Mouse (Mus musculus) forebrain, embryonic 11.5 days (tissue): ENCODE data around the gene Mlxipl. TPM values are rescaled to one million over a fixed set of nuclear protein-coding genes. Genes with fewer than 3 reads are reported as not detected.
"Not testable (repeated sequence)": the region's sequence is repeated elsewhere in the genome, so short reads cannot be mapped to it uniquely, and the experiment has no call there.

Experiments
- ATAC-seq: fragments of 200-750 bp; cut with Nextera tagmentation; replicated peaks from 2 replicates; pipeline ENCODE4 v1.8.0; 2017; ENCODE audit warnings: moderate TSS enrichment; ENCODE audit not compliant: low FRiP score
- DNase-seq: peaks from one replicate; pipeline ENCODE4 v3.0.0-alpha.2; 2017; ENCODE audit warnings: low spot score
- H3K27ac ChIP-seq: fragments of 300-500 bp; sonication (generic); 2 replicates; pipeline ENCODE4 v1.5.1; 2014; ENCODE audit warnings: low read depth, low read length
- H3K27me3 ChIP-seq: fragments of 300-500 bp; sonication (generic); 2 replicates; pipeline ENCODE4 v1.6.1; 2014; ENCODE audit warnings: mild to moderate bottlenecking, low read length, mixed read lengths; ENCODE audit not compliant: control insufficient read depth, insufficient read depth
- H3K36me3 ChIP-seq: fragments of 300-500 bp; sonication (generic); 2 replicates; pipeline ENCODE4 v1.6.1; 2014; ENCODE audit warnings: mild to moderate bottlenecking, low read length, moderate library complexity, mixed read lengths; ENCODE audit not compliant: control insufficient read depth, insufficient read depth
- H3K4me1 ChIP-seq: fragments of 300-500 bp; sonication (generic); replicated peaks from 2 replicates; pipeline ENCODE4 v1.6.1; 2014; ENCODE audit warnings: low read length, mixed read lengths; ENCODE audit not compliant: control insufficient read depth, insufficient read depth
- H3K4me2 ChIP-seq: fragments of 300-500 bp; sonication (generic); 2 replicates; pipeline ENCODE4 v1.6.1; 2014; ENCODE audit warnings: low read depth, mild to moderate bottlenecking, low read length, moderate library complexity, mixed read lengths; ENCODE audit not compliant: severe bottlenecking
- H3K4me3 ChIP-seq: fragments of 300-500 bp; sonication (generic); 2 replicates; pipeline ENCODE4 v1.5.1; 2014; ENCODE audit warnings: low read depth, low read length
- H3K9ac ChIP-seq: fragments of 300-500 bp; sonication (generic); 2 replicates; pipeline ENCODE4 v1.6.1; 2014; ENCODE audit warnings: low read length
- H3K9me3 ChIP-seq: fragments of 300-500 bp; sonication (generic); 2 replicates; pipeline ENCODE4 v1.6.1; 2016; ENCODE audit warnings: low read length, mixed read lengths; ENCODE audit not compliant: control insufficient read depth
- WGBS: fragments of 180-500 bp; shearing (Covaris S2); extraction: QIAGEN DNeasy Blood & Tissue Kit; methylation state at CpG from one replicate; pipeline ENCODE4 v1.1.7; 2014; 5-methylcytosine and 5-hydroxymethylcytosine counted together
- polyA plus RNA-seq: library from polyadenylated mRNA; unstranded; fragments of >200 nt; fragmentation: Nextera tagmentation; extraction: Ambion mirVana; gene quantifications from 2 replicates; pipeline ENCODE4 v1.2.1, GENCODE M21; 2014

The Mlxipl gene
- 2.4 and 3.1 TPM in 2 replicates for polyA plus RNA-seq

- Histone ChIP-seq H3K9me3 (no peaks in the 10 kb centered on the region), H3K27me3 (peaks cover 21% of the 10 kb centered on the region), H3K9ac (0 out of 2 replicates have a peak within 1 kb of the TSS, but pooled peaks have one; percentile 5), H3K27ac (no peak within 1 kb of the TSS), H3K4me1 (0 out of 2 replicates have a peak, but pooled peaks cover 3% of the 10 kb centered on the region), H3K4me3 (0 out of 2 replicates have a peak within 1 kb of the TSS, but pooled peaks have one; percentile 3), H3K36me3 (no peaks in the 10 kb centered on the region), H3K4me2 (peak within 1 kb of the TSS; percentile 31; the same call in 1 of the 2 replicates)
- WGBS, result 3% methylated on average over 39 of the region's 39 CpGs
- ATAC-seq (no peak), DNase-seq (no peak)
Observed at GRCm38 (mm10) chr5:135089653-135090052, at the start of gene Mlxipl. Mlxipl (plus strand) TSS chr5:135089890.

GRCm38 (mm10) chr5:135040059-135040458 is 49.6 kb upstream of the Mlxipl start:
- H3K9me3 ChIP-seq, result no peaks in the 10 kb centered on the region
- H3K4me3 ChIP-seq, result no peak overlapping the region
- H3K4me1 ChIP-seq, result no peaks in the 10 kb centered on the region
- no peaks in the 10 kb centered on the region for H3K27me3 ChIP-seq
- no peak overlapping the region for H3K27ac ChIP-seq
- no peak for DNase-seq
- H3K9ac ChIP-seq, result no peak overlapping the region
- H3K4me2 ChIP-seq, result no peak overlapping the region
- H3K36me3 ChIP-seq, result no peaks in the 10 kb centered on the region
- 41% methylated on average over 6 of the region's 6 CpGs for WGBS
- ATAC-seq, result no peak

GRCm38 (mm10) chr5:135040777-135041176 is 48.9 kb upstream of the Mlxipl start:
- DNase-seq (no peak), ATAC-seq (no peak)
- no peak overlapping the region for H3K4me3 ChIP-seq
- H3K9me3 ChIP-seq, result no peaks in the 10 kb centered on the region
- no peak overlapping the region for H3K4me2 ChIP-seq
- 82% methylated on average over 11 of the region's 11 CpGs for WGBS
- no peak overlapping the region for H3K27ac ChIP-seq
- H3K9ac ChIP-seq, result no peak overlapping the region
- no peaks in the 10 kb centered on the region for H3K36me3 ChIP-seq
- no peaks in the 10 kb centered on the region for H3K4me1 ChIP-seq
- H3K27me3 ChIP-seq, result no peaks in the 10 kb centered on the region

GRCm38 (mm10) chr5:135042105-135042788 is 47.4 kb upstream of the Mlxipl start:
- Histone ChIP-seq H3K4me2 (no peak overlapping the region), H3K27me3 (no peaks in the 10 kb centered on the region), H3K36me3 (no peaks in the 10 kb centered on the region), H3K27ac (no peak overlapping the region), H3K4me1 (no peaks in the 10 kb centered on the region), H3K9me3 (no peaks in the 10 kb centered on the region), H3K9ac (no peak overlapping the region), H3K4me3 (no peak overlapping the region)
- 24% methylated on average over 20 of the region's 21 CpGs for WGBS
- DNase-seq (no peak), ATAC-seq (no peak)

DNA sequence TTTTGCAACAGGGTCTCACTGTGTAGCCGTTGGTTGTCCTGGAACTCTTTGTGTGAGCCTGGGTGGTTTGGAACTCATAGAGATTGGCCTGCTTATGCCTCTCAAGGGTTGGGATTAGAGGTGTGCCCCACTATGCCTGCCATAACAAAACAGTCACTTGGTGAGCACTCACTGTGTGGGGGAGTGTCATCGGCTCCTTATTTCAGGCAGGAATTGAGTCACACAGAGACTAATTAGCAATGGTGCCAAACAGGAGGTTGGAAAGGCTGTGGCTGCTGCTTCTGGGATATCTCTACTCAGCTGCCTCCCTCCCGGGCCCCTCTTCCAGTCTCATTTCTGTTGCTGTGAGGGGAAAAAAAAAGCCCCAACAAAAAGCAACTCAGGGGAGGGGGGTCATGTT is 45.1 kb upstream of the Mlxipl start:
- H3K4me1 ChIP-seq, result no peaks in the 10 kb centered on the region
- H3K9ac ChIP-seq, result no peak overlapping the region
- H3K27me3 ChIP-seq, result no peaks in the 10 kb centered on the region
- no peaks in the 10 kb centered on the region for H3K36me3 ChIP-seq
- no peak overlapping the region for H3K4me2 ChIP-seq
- H3K9me3 ChIP-seq, result no peaks in the 10 kb centered on the region
- 93% methylated on average over 3 of the region's 3 CpGs for WGBS
- H3K4me3 ChIP-seq, result no peak overlapping the region
- ATAC-seq, result no peak
- no peak for DNase-seq
- H3K27ac ChIP-seq, result no peak overlapping the region

DNA sequence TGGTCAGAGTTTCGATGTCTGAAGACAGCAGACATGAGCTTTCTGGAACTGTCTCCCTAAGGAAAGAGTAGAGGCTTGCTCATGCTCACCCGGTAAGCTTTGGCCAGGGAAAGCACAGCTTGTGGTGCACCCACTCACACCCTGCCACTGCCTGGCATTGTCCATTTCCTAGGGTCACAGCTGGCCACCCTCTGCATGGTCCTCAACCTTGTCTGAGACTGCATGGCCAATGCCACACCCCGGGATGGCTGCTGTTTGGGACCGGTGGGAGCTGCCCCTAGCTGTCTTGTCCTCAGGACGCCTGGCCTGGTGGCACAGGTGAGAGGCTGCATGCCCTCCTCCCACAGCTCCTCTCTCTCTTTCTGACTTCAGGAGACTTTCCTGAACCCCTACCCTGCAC is 41.2 kb upstream of the Mlxipl start:
- H3K36me3 ChIP-seq, result no peaks in the 10 kb centered on the region
- no peak for ATAC-seq
- 95% methylated on average over 5 of the region's 5 CpGs for WGBS

DNA sequence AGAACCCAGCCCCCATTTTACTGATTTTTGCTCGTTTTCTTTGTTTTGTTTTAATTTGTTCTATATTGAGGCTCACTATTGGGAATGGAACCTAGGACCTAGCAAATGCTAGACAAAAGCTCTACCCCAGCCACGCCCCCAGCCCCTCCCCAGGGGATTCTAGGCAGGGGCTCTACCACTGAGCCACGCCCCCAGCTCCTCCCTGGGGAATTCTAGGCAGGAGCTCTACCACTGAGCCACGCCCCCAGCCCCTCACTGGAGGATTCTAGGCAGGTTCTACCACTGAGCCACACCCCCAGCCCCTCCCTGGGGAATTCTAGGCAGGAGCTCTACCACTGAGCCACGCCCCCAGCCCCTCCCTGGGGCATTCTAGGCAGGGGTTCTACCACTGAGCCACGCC is 40.4 kb upstream of the Mlxipl start:
- not testable (repeated sequence) for H3K9me3 ChIP-seq, DNase-seq, H3K4me2 ChIP-seq, H3K9ac ChIP-seq, ATAC-seq, H3K27me3 ChIP-seq, H3K27ac ChIP-seq, H3K36me3 ChIP-seq, H3K4me3 ChIP-seq, H3K4me1 ChIP-seq
- WGBS, result 79% methylated on average over 6 of the region's 6 CpGs

More for the DNA sequence above, 41.2 kb upstream of the Mlxipl start:
- DNase-seq, result no peak
- no peak overlapping the region for H3K4me3 ChIP-seq
- H3K27ac ChIP-seq, result no peak overlapping the region
- H3K9ac ChIP-seq, result no peak overlapping the region
- no peaks in the 10 kb centered on the region for H3K4me1 ChIP-seq
- no peaks in the 10 kb centered on the region for H3K27me3 ChIP-seq
- no peaks in the 10 kb centered on the region for H3K9me3 ChIP-seq
- H3K4me2 ChIP-seq, result no peak overlapping the region

- no peak overlapping the region for H3K9ac ChIP-seq
- H3K36me3 ChIP-seq, result no peaks in the 10 kb centered on the region; the same call in 1 of the 2 replicates
- no peaks in the 10 kb centered on the region for H3K4me1 ChIP-seq
- H3K9me3 ChIP-seq, result no peaks in the 10 kb centered on the region
- DNase-seq (no peak), ATAC-seq (no peak)
- no peak overlapping the region for H3K4me3 ChIP-seq
- H3K27me3 ChIP-seq, result no peaks in the 10 kb centered on the region
- H3K27ac ChIP-seq, result no peak overlapping the region
- no peak overlapping the region for H3K4me2 ChIP-seq
- whole genome bisulfite sequencing, result 94% methylated on average over 12 of the region's 12 CpGs
Observed at GRCm38 (mm10) chr5:135053356-135053755, 36.3 kb upstream of the Mlxipl start.
